Mouse (Mus musculus): Measurements from ENCODE around the gene Gch1. TPM values are rescaled to one million over a fixed set of nuclear protein-coding genes. Genes with fewer than 3 reads are reported as not detected.

Gene Gch1
- polyA plus RNA-seq, 1 experiment = 16.1 TPM

DNA sequence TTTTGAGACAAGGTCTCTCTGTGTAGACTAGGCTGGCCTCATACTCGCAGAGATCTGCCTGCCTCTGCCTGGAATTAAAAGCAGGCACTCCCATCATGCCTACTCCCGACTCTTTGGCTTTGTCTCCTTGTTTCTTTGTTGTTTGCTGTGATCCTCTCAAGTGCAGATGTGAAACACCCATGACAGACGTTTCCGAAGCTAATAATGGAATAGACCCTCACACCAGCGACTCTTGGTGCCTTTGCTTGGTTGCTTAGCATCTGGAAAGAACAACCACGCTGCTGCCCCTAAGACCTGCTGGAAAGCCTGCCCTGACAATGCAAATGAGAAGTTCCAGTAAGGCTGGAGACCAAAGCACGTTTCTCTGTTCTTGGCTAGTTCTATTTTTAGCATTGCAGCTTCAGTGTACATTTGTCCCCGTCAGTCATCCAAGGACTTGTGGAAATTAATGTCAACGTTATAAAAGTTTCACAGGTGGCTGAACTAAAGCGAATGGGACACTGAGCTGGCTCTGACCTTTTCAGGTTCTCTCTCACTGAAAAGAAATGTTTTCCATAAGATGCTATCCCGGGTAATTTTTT, 40.7 kb upstream of the Gch1 start:
- H3K36me3 ChIP-seq (ENCODE audit: control insufficient read depth, insufficient read depth, low read length) = no peaks in the 10 kb centered on the region
- no peak for DNase-seq (ENCODE audit: low read depth in 1 of 2, low spot score in 2 of 2)
- H3K4me3 ChIP-seq (ENCODE audit: extremely low read depth, insufficient read depth, insufficient read length) = no peak overlapping the region
- WGBS = 62% methylated on average over 11 of the region's 11 CpGs
- TF ChIP-seq CTCF (IDR thresholded peaks at IDR 0.05; ENCODE audit: extremely low read depth, insufficient read depth, insufficient read length, insufficient replicate concordance) (no peak), POLR2A (IDR thresholded peaks at IDR 0.05; ENCODE audit: low read depth, low read length) (no peak)
- no peaks in the 10 kb centered on the region for H3K4me1 ChIP-seq (ENCODE audit: control insufficient read depth, insufficient read depth, insufficient read length)
- no peaks in the 10 kb centered on the region for H3K27me3 ChIP-seq (ENCODE audit: control insufficient read depth, insufficient read depth, low read length)
- H3K27ac ChIP-seq (ENCODE audit: insufficient read depth, low read length) = no peak overlapping the region

DNA sequence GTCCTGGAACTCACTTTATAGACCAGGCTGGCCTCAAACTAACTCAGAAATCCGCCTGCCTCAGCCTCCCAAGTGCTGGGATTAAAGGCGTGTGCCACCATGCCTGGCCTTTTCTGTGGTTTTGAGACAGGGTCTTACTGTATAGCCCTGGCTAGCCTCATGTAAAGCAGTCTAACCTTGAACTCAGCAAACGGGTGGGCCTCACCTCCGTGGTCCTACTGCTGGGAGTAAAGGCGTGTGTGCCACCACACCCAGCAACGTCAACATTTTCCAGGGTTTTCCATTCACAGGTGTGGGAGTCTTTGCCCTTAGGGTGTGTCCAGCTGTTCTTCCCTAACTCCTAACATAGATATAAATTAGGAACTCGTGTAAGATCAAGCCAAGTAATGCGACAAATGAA, 36.7 kb upstream of the Gch1 start:
- DNase-seq (ENCODE audit: low read depth in 1 of 2, low spot score in 2 of 2) = no peak
- 93% methylated on average over 8 of the region's 8 CpGs for WGBS
- no peaks in the 10 kb centered on the region for H3K27me3 ChIP-seq (ENCODE audit: control insufficient read depth, insufficient read depth, low read length)
- H3K4me1 ChIP-seq (ENCODE audit: control insufficient read depth, insufficient read depth, insufficient read length) = no peaks in the 10 kb centered on the region
- H3K4me3 ChIP-seq (ENCODE audit: extremely low read depth, insufficient read depth, insufficient read length) = no peak overlapping the region
- no peak overlapping the region for H3K27ac ChIP-seq (ENCODE audit: insufficient read depth, low read length)
- no peak for TF ChIP-seq POLR2A (IDR thresholded peaks at IDR 0.05; ENCODE audit: low read depth, low read length)
- no peak for TF ChIP-seq CTCF (IDR thresholded peaks at IDR 0.05; ENCODE audit: extremely low read depth, insufficient read depth, insufficient read length, insufficient replicate concordance)
- H3K36me3 ChIP-seq (ENCODE audit: control insufficient read depth, insufficient read depth, low read length) = no peaks in the 10 kb centered on the region

GRCm38 (mm10) chr14:47224476-47225325, 35.5 kb upstream of the Gch1 start:
- 67% methylated on average over 10 of the region's 10 CpGs for WGBS
- Histone ChIP-seq H3K27me3 (ENCODE audit: control insufficient read depth, insufficient read depth, low read length) (no peaks in the 10 kb centered on the region), H3K27ac (ENCODE audit: insufficient read depth, low read length) (no peak overlapping the region), H3K4me3 (ENCODE audit: extremely low read depth, insufficient read depth, insufficient read length) (no peak overlapping the region), H3K36me3 (ENCODE audit: control insufficient read depth, insufficient read depth, low read length) (no peaks in the 10 kb centered on the region), H3K4me1 (ENCODE audit: control insufficient read depth, insufficient read depth, insufficient read length) (no peaks in the 10 kb centered on the region)
- no peak for TF ChIP-seq CTCF (IDR thresholded peaks at IDR 0.05; ENCODE audit: extremely low read depth, insufficient read depth, insufficient read length, insufficient replicate concordance)
- TF ChIP-seq POLR2A (IDR thresholded peaks at IDR 0.05; ENCODE audit: low read depth, low read length) = no peak
- DNase-seq (ENCODE audit: low read depth in 1 of 2, low spot score in 2 of 2) = no peak

DNA sequence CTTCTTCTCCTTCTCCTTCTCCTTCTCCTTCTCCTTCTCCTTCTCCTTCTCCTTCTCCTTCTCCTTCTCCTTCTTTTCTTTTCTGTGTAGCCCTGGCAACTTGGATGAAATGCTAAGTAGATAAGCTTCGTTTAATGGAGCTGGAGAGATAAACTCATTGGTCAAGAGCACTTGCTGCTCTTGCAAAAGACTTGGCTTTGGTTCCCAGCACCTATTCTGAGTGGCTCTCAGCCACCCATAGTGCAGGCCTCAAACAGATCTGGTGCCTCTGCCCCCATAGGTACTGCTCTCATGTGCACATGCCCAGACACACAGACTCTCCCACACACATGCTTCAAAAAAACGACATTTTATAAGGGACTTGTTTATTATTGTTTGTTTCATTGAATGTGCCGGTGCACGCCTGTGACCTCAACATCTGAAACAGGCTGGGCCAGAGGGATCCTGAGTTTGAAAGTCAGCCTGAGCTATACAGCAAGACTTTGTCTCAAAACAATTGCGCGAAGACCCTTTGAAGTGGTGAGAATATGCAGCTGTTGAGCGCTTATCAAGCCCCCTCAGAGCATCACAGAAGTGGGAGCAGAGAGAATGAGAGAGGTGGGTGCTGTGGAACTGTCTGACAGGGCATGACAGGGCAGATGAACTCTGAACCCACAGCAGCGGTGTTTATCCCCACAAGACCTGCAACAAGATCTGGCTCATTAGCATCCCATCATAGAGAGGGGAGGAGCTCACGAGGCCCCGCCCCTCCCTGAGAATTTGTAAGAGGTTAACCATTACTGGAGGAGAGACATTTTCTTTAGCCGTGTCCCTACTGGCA, 33.6 kb upstream of the Gch1 start:
- no peaks in the 10 kb centered on the region for H3K36me3 ChIP-seq (ENCODE audit: control insufficient read depth, insufficient read depth, low read length)
- no peaks in the 10 kb centered on the region for H3K4me1 ChIP-seq (ENCODE audit: control insufficient read depth, insufficient read depth, insufficient read length)
- no peaks in the 10 kb centered on the region for H3K27me3 ChIP-seq (ENCODE audit: control insufficient read depth, insufficient read depth, low read length)
- H3K27ac ChIP-seq (ENCODE audit: insufficient read depth, low read length) = no peak overlapping the region
- no peak overlapping the region for H3K4me3 ChIP-seq (ENCODE audit: extremely low read depth, insufficient read depth, insufficient read length)
- TF ChIP-seq CTCF (IDR thresholded peaks at IDR 0.05; ENCODE audit: extremely low read depth, insufficient read depth, insufficient read length, insufficient replicate concordance) = no peak
- TF ChIP-seq POLR2A (IDR thresholded peaks at IDR 0.05; ENCODE audit: low read depth, low read length) = no peak
- WGBS = 82% methylated on average over 11 of the region's 11 CpGs
- DNase-seq (ENCODE audit: low read depth in 1 of 2, low spot score in 2 of 2) = no peak

DNA sequence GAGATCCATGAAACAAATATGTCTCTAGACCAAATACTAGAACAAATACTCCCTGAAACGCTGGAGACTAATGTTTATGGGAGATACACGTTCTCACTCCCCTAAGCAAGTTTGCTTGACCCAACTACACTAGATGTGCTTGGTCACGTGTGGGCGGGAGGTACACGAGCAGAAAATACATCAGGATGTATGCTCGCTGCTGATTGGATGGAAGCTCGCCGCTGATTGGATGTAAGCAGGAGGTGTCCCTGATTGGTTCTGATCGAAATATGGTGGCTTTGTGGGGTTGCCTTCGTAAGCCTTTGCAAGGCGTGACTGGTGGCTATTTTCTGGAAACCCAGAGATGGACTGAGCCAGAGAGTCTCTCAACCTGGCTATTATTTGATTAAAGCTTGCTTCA, 32.4 kb upstream of the Gch1 start:
- no peaks in the 10 kb centered on the region for H3K27me3 ChIP-seq (ENCODE audit: control insufficient read depth, insufficient read depth, low read length)
- TF ChIP-seq POLR2A (IDR thresholded peaks at IDR 0.05; ENCODE audit: low read depth, low read length) = no peak
- TF ChIP-seq CTCF (IDR thresholded peaks at IDR 0.05; ENCODE audit: extremely low read depth, insufficient read depth, insufficient read length, insufficient replicate concordance) = no peak
- WGBS = 89% methylated on average over 11 of the region's 11 CpGs
- DNase-seq (ENCODE audit: low read depth in 1 of 2, low spot score in 2 of 2) = no peak
- H3K36me3 ChIP-seq (ENCODE audit: control insufficient read depth, insufficient read depth, low read length) = no peaks in the 10 kb centered on the region
- no peak overlapping the region for H3K4me3 ChIP-seq (ENCODE audit: extremely low read depth, insufficient read depth, insufficient read length)
- H3K27ac ChIP-seq (ENCODE audit: insufficient read depth, low read length) = no peak overlapping the region
- no peaks in the 10 kb centered on the region for H3K4me1 ChIP-seq (ENCODE audit: control insufficient read depth, insufficient read depth, insufficient read length)

DNA sequence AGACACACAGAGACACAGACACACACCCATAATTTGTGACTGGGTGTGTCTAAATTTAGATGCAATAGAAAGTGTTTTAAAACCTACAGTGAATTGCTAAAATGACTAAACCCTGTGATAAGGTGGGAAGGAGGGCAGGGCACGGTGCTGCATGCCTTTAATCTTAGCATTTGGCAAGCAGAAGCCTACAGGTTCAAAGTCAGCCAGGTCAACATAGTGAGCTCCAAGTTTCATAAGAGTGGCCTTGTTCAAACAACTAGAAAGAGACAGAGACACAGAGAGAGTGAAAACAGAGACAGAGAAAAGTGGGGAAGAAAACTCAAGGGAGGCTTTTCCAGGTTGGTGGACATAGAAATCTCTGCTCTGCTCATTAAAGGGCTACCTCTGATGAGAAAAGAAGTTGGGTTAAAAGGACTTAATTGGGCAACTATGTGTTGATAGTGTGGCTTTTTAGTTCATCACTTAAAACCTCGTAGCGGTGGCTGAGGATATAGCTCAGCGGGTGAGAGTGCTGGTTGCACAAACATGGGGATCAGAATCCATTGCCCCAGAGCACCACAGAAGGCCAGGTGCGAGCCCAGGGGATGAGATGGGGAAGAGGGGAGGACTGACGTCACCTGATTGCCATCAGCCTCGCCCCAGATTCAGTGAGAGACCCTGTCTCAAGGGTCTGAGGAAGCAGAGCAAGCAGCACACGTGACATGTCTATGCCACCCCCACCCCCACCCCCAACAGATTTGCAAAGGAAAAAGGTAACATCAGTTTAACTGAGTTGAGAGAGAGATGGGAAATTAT, 31.2 kb upstream of the Gch1 start:
- 84% methylated on average over 8 of the region's 8 CpGs for WGBS
- H3K27ac ChIP-seq (ENCODE audit: insufficient read depth, low read length) = no peak overlapping the region

More for the DNA sequence above, 31.2 kb upstream of the Gch1 start:
- TF ChIP-seq CTCF (IDR thresholded peaks at IDR 0.05; ENCODE audit: extremely low read depth, insufficient read depth, insufficient read length, insufficient replicate concordance) (no peak), POLR2A (IDR thresholded peaks at IDR 0.05; ENCODE audit: low read depth, low read length) (no peak)
- Histone ChIP-seq H3K4me1 (ENCODE audit: control insufficient read depth, insufficient read depth, insufficient read length) (no peaks in the 10 kb centered on the region), H3K4me3 (ENCODE audit: extremely low read depth, insufficient read depth, insufficient read length) (no peak overlapping the region), H3K36me3 (ENCODE audit: control insufficient read depth, insufficient read depth, low read length) (no peaks in the 10 kb centered on the region), H3K27me3 (ENCODE audit: control insufficient read depth, insufficient read depth, low read length) (no peaks in the 10 kb centered on the region)
- DNase-seq (ENCODE audit: low read depth in 1 of 2, low spot score in 2 of 2) = no peak

Data from spleen, adult 2 months (tissue).